Mouse (Mus musculus) splenic B cell, adult 2 months (primary cell): ENCODE data around the gene Fryl.

Experiments used
- DNase-seq: peaks from one replicate; pipeline ENCODE4 v3.0.0-alpha.2; 2011; ENCODE audit warnings: low read depth, low spot score
- H3K27me3 ChIP-seq: 2 replicates; pipeline ENCODE4 v1.6.1; 2012; ENCODE audit warnings: mild to moderate bottlenecking, low read length, moderate library complexity, mixed read lengths; ENCODE audit not compliant: control insufficient read depth, poor library complexity, insufficient read depth, severe bottlenecking
- H3K36me3 ChIP-seq: 2 replicates; pipeline ENCODE4 v1.6.1; 2012; ENCODE audit warnings: mild to moderate bottlenecking, low read length, moderate library complexity, mixed read lengths; ENCODE audit not compliant: control insufficient read depth, poor library complexity, insufficient read depth, severe bottlenecking

Gene Fryl

DNA sequence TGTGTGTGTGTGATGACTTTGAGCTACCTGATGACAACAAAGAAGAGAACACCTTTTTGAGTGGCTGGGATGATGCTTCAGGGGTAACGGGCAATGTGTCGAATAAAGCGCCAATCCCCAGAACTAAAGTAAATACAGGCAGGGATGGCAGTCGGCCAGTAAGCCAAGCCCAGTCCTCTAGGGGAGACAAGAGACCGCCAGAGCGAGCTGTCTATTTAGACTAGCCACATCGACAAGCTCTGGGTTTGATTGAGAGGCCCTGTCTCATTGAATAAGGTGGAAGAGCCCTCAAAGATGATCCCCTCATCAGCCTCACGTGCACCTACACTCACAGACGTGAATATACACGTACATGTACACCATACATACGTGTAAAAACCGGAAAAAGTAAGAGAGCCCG lies 12.0 kb downstream of the Fryl start:
- H3K27me3 ChIP-seq: no peaks in the 10 kb centered on the region
- DNase-seq: no peak
- 0 out of 2 replicates have a peak, but pooled peaks cover 4% of the 10 kb centered on the region for H3K36me3 ChIP-seq

DNA sequence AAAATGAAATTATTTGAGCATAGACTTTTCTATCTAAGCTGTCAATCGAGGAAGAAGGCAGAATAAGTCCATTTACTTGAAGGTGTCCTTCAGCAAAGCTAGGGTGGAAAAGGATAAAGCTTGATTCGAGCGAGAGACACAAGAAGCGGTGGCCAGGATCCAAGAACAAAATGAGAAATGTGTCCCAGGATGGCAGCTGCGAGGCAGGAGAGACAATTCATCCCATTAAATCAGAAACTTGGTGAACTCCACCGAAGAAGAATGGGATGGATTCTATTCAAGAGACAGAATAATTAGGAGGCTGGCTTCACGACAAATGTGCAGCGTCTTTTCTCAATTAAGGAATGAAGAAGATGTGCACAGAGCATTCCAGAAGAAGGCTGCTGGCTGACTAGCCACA lies 14.5 kb downstream of the Fryl start:
- no peak for DNase-seq
- H3K36me3 ChIP-seq: peaks cover 1% of the 10 kb centered on the region; the same call in 1 of the 2 replicates
- H3K27me3 ChIP-seq: no peaks in the 10 kb centered on the region

DNA sequence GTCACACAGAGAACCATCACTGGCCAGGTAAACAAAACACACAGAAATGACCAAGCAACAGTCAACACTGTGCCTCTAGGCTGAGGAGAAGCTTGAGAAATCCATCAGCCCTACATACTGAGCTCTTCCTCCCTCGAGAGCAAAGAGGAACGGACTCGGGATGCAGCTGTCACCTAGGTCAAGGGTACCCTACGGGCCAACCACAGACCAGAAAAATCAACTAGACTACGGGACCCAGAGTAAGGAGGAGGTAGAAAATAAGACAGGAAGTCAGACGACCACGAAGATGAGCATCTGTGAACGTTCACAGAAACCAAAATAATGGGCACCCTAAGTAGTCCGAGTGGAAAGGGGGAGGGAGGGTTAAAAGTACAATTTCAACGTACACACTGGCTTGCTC lies 15.1 kb downstream of the Fryl start:
- Histone ChIP-seq H3K36me3 (peaks cover 1% of the 10 kb centered on the region; the same call in 1 of the 2 replicates), H3K27me3 (no peaks in the 10 kb centered on the region)
- peak; percentile 40 for DNase-seq

DNA sequence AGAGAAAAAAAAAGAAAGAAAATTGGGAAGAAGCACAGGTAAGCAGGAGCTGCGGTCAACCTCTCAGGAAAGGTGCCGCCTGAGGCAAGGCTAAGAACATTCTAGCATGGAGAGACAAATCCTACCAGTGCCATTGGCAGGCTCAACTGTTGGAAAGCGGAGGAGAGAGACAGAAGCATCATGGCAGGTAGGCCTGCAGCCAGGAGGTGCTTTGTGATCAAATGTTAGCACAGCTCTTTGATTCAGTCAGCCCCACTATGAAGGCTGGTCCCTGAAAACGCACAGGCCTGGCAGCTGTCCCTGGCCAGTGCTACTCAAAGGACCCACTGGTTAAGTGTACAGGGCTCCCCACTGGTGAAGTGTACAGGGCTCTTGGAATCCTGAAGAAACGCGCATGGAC lies 16.0 kb downstream of the Fryl start:
- Histone ChIP-seq H3K36me3 (peaks cover 1% of the 10 kb centered on the region; the same call in 1 of the 2 replicates), H3K27me3 (no peaks in the 10 kb centered on the region)
- DNase-seq: no peak

GRCm38 (mm10) chr5:73236894-73237334 lies 19.5 kb downstream of the Fryl start:
- no peak for DNase-seq
- no peaks in the 10 kb centered on the region for H3K27me3 ChIP-seq
- H3K36me3 ChIP-seq: no peaks in the 10 kb centered on the region; the same call in 1 of the 2 replicates

GRCm38 (mm10) chr5:73235201-73235600 lies 21.2 kb downstream of the Fryl start:
- H3K27me3 ChIP-seq: no peaks in the 10 kb centered on the region
- H3K36me3 ChIP-seq: no peaks in the 10 kb centered on the region; the same call in 1 of the 2 replicates
- no peak for DNase-seq

GRCm38 (mm10) chr5:73233018-73233881 lies 23.2 kb downstream of the Fryl start:
- no peak for DNase-seq
- Histone ChIP-seq H3K27me3 (no peaks in the 10 kb centered on the region), H3K36me3 (no peaks in the 10 kb centered on the region; the same call in 1 of the 2 replicates)

- H3K36me3 ChIP-seq: no peaks in the 10 kb centered on the region; the same call in 1 of the 2 replicates
- no peaks in the 10 kb centered on the region for H3K27me3 ChIP-seq
- no peak for DNase-seq
Measured at GRCm38 (mm10) chr5:73232267-73232666, 24.2 kb downstream of the Fryl start.

- Histone ChIP-seq H3K36me3 (no peaks in the 10 kb centered on the region), H3K27me3 (no peaks in the 10 kb centered on the region)
- DNase-seq: no peak
Measured at GRCm38 (mm10) chr5:73231835-73232234, 24.6 kb downstream of the Fryl start.

DNA sequence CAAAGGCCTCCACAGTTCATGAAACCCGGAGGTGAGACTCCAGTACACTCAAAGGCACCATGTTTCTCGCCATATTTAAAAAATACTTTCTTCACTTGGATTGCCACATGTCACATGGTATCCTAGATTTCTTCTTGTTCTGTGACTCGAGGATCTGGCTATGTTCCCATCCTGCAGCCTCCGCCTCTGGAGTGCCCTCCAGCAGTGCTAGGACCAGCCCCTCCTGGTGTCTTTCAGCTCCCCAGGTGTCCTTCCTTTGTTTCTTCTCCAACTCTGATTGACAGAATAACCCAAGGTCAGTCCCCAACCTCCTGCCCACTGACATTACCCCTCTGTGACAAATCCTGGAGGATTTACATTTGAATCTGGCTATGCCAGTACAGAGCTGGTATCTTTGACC lies 26.2 kb downstream of the Fryl start:
- no peak for DNase-seq
- Histone ChIP-seq H3K36me3 (no peaks in the 10 kb centered on the region), H3K27me3 (no peaks in the 10 kb centered on the region)

DNA sequence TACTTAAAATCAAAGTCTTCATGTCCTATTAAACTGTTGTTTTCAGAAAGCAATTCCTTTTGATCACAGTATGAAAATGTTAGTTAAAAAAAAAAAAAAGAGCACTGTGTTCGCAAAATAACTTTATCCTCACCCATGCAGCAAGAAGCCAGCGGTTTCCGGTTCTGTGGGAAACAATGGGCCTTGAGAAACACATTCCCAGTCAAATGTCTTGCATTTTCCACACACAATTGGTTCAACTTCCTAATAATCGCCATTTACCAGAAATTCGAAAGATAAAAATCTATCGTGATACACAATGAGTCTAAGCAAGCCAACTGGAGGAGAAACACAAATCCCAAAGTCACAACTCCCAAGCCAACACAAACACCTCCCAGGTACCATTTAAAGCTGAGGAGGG lies 27.0 kb downstream of the Fryl start:
- DNase-seq: no peak
- H3K27me3 ChIP-seq: no peaks in the 10 kb centered on the region
- H3K36me3 ChIP-seq: no peaks in the 10 kb centered on the region

DNA sequence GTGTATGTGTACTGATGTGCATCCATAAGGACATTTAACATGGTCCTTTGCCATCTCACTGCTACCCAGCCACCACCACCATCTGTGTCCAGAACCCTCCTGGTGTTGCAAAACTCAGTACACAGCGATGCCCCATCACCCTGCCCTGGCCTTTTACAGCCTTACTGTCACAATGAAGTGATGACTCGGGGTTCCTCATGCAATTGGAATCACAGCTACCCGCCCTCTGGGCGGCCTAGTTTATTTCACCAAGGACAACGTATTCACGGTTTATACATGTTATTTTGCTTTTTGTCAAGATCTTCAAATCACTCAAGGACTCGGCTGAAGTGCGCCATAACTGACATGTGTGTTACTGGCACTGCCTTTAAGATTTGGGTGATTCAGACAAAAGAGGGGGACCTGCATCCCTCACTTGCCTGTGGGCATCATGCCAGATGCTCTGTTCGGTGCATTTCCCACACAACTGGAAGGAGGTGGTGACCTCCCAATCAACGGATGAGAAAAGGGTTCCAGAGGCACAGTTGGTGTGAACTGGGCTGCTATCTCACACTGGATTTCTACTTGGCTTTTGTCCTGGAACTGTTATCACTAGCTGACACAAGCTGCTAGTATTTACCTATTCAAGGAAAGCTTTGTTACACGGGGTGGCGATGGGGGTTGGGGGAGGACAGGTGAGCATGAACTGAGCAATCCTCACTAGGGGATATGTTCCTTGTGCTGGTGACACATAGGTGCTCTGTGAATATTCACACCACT lies 27.9 kb downstream of the Fryl start:
- Histone ChIP-seq H3K36me3 (no peaks in the 10 kb centered on the region), H3K27me3 (no peaks in the 10 kb centered on the region)
- no peak for DNase-seq

DNA sequence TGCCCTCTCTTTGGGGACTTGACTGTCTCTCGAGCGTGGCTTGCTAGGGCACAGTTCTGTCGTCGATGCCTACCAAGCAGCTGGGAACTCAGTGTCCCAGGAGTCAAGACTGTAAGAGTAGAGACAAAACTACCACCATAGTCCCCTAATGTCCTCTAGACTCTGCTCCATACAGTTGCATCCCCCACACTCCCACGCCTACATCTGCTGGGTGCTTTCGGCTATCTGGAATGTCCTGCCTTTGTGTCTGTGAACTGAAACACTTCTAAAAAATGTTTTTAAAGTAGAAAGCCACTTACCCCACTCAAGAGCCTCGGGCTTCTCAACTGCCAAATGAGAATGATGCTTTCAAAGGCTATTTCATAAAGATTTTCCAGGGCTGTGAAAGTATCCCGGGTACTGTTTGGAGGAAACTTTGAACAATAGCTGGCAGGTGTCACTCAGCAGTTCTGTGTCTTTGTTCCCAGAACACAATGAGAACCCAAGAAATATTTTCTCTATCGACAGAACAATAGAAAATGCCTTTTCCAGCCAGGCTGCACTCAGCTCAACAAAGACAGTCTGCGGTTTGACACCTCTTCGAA lies 28.8 kb downstream of the Fryl start:
- Histone ChIP-seq H3K36me3 (no peaks in the 10 kb centered on the region), H3K27me3 (no peaks in the 10 kb centered on the region)
- DNase-seq: no peak

GRCm38 (mm10) chr5:73223065-73223464 lies 33.4 kb downstream of the Fryl start:
- DNase-seq: no peak
- 0 out of 2 replicates have a peak, but pooled peaks cover 3% of the 10 kb centered on the region for H3K36me3 ChIP-seq

DNA sequence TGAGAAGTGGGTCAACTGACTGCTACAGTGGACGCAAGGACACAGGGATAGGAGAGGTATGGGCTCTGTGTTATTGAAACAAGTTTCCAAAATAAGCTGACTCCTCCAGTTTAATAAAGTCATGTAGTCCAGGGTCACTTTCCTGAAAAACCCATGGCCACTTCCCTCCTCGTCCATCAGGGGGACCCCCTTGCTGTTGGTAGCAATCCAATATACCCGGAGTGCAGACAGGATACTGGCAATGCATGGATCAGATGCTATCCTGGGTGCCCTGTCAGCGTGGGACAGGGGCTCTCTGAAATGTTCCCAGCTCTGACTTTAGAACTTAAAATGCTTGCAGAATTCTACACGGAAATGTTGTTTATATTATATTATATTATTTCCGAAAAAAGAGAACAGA lies 34.0 kb downstream of the Fryl start:
- Histone ChIP-seq H3K36me3 (0 out of 2 replicates have a peak, but pooled peaks cover 5% of the 10 kb centered on the region), H3K27me3 (no peaks in the 10 kb centered on the region)
- no peak for DNase-seq

More at GRCm38 (mm10) chr5:73223065-73223464, 33.4 kb downstream of the Fryl start:
- H3K27me3 ChIP-seq: no peaks in the 10 kb centered on the region
